Mouse (Mus musculus) adrenal gland, adult 18-20 months (tissue): ENCODE data around the gene Cldn13. TPM values are rescaled to one million over a fixed set of nuclear protein-coding genes. Genes with fewer than 3 reads are reported as not detected.

Experiments used
- DNase-seq, 2 experiments: peaks; one replicate each; pipeline ENCODE4 v3.0.0; 2021 to 2022; ENCODE audit warnings: low spot score in 2 of 2
- total RNA-seq, 2 experiments: library from RNA; stranded (reverse); gene quantifications; 1 replicate in 1 of 2; 2 replicates in 1 of 2; pipeline ENCODE4 v1.2.3; 2021

Cldn13 gene
- total RNA-seq, 2 experiments from 2014 or later = not detected

DNA sequence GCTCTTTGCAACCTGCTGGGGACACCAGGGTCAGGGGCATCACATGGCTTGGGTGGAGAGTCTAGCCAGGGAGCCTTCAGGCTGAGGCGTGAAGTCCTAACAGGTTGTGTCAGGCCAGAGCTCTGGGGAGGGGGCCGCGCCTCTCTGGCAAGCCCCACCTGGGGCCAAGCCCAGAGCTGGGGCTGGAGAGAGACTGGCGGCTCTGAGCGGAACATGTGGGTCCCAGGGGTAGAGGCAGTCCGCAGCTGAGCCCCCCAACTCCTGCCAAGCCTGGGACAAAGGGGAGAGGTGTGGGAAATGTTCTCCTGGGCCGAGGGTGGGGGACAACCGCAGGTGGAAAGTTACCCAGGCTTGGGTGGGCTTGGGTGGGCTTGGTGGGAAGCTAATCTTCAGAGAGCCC, 18.4 kb downstream of the Cldn13 start:
- DNase-seq = no peak

DNA sequence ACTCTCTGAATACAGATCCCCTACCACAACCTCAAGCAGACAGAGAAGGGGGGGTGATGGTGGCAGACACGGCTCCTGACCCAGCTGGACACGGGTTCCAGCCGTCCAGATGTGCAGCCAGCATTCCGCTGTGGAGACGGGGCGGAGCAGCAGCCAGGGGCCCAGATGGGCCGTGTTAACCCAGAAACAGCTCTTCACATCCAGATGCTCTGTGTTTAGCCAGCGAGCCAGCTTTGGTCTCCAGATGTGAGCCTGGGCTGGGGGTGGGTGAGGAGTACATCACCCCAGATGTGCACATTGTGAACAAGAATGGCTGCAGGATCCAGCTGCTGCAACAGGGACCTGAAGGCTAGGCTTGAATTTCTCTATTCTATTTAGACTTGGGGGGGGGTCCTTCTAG, 20.0 kb downstream of the Cldn13 start:
- DNase-seq = no peak

DNA sequence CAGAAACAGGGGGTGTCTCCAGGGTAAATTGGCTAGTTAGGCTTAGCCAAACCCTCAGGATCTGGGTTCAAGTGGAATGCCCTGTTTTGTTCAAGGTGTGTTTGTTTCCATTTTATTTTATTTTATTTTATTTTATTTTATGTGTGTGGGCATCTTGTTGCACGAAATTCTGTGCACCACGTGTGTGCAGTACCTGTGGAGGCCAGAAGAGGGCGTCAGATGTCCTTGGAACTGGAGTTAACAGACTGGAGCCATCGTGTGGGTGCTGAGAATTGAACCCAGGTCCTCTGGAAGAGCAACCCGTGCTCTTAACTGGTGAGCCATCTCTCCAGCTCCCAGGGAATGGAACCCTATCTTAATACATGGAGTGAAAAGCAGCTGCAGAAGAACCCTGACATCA, 22.6 kb downstream of the Cldn13 start:
- DNase-seq = no peak

DNA sequence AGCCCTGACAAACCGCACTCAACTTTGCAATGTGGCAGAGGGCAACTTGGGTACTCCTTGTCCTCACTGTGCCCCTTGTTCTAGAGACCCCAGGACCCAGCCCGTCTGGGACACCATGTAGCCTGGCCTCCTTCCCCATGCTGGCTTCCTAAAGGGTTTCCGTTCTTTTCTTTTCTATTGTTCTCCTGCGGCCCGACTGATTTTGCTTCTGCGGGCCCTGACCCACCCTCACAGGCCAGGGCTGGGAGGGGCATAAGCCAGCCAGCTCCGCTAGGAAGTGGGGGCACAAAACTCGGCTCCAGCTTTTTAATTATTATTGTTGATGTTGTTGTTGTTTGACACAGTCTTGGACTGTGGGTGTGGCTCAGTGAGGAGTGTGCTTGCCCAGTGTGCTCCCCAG, 23.8 kb downstream of the Cldn13 start:
- DNase-seq = no peak

DNA sequence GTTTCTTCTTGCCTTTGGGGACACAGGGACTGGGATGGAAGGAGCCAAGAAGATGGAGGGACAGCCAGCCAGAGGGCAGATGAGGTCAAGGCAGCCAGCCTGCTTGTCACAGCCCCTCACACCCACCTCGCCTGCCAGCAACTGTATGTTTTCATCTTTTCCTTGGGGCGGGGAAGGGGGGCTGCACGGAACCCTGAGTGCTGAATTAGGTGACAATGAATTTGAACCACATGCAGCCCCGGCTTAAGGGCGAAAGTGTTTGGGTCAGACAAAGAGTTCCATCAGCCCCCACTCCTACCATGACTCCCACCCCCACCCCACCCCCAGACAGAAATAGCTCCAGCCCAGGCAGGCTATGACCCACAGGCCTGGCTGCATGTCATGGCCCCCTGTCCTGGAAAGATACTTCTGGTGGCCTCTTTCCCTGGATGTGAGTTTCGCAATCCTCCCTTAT, 24.7 kb downstream of the Cldn13 start:
- DNase-seq = no peak

DNA sequence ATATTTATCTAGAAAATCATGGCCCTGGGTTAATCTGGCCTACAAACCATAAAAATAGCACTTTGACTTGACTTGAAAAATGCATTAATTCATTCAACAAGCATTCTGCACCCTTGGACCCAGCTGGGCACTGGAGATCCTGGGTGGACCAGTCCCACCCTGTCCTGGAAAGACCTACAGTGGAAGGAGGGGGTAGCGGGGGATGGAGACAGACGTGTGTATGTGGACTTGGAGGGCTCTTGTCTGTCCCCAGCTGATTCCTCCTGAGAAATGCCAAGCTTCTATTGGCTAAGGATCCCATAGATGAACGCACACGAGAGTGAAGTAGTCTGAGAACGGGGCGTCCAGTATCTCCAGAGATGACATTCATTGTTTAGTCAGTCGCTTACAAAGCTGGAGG, 26.8 kb downstream of the Cldn13 start:
- no peak for DNase-seq

DNA sequence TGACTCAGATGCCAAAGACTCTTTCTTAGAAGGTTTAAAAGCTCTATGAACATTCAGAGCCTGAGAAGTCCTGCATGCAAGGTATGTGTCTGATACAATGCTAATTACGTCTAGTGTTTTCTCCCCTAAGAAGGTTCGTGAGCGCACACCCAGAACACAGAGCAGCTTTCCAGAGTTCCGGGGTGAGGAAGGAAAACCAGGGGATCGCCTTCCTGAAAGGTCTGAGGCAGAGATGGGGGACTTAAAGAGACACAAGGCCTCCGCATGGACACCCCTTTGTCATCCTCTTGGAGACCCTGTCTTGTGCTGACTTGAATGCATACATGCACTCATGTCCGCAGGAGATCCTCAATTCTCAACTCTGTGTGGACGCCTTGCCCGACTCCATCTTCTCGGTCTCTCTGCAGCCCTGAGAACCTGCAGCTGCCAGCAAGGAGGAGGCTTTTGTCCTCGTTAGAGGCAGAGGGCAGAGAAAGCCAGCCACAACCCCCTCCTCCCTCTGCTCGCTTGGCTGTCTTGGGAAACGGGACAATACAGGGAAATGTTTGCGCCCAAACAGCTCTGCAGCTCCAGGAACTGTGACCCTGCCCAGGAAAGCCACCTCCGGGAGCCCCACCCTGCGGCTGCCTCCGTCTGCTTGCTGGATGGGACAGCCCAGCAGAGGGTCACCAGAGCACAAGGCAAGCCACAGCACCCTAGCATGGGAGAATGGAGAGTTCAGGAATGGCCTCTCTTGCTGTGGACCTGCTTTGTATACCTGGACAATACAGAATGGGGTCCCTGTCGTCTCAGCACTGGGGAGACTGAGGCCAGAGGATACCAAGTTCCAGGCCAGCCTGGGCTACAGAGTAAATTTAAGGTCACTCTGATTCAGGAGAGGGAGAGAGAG, 27.6 kb downstream of the Cldn13 start:
- no peak for DNase-seq

DNA sequence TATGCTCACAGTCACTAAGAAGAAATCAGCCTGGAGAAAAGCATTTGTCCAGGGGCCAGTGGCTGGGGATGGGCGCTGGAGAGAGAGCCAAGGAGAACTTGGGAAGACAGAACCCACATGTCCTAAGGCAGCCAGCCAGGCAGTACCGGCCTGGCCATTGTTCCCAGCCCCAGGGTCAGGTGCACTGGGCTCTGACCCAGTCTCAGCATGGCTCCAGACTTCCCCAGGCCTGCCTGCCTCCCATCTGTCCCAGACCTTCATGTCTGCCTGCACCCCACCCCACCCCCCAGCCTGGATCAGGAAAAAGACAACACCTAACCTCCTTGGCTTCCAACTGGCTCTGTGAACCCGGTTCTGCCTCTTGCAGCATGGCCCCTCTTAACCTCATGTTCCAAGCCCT, 32.2 kb downstream of the Cldn13 start:
- no peak for DNase-seq

DNA sequence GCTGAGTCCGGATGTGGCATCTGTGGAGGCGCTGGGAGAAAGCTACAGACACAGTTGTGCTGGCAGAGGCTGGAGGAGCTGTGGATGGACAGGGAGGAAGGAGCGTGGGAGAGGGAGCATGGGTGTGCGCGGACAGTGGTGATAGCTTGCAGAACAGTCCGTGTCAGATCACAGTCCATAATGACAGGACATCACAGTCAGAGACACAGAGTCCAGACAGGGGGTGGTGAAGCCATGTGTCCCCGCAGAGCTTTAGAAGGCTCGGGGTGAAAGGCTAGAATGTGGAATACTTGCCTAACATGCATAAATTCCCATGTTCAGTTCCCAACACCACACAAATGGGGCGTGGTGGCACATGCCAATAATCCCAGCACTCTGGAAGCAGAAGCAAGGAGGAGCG, 38.5 kb downstream of the Cldn13 start:
- DNase-seq = no peak

DNA sequence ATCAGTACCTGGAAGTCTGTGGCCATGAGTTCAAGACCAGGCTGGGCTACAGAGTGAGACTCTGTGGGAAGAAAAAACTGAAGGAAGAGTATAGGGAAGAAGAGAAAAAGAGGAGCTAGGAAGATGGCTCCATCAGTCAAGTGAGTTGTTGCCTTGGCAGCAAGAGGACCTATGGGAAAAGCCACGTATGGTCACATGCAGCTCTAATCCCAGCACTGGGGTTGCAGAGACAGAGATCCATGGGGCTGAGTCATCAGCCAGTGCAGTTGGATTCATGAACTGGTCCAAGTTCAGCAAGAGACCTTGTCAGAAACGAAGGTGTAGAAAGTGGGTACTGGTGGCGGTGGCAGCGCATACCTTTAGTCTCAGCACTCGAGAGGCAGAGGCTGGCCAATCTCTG, 40.1 kb downstream of the Cldn13 start:
- no peak for DNase-seq

DNA sequence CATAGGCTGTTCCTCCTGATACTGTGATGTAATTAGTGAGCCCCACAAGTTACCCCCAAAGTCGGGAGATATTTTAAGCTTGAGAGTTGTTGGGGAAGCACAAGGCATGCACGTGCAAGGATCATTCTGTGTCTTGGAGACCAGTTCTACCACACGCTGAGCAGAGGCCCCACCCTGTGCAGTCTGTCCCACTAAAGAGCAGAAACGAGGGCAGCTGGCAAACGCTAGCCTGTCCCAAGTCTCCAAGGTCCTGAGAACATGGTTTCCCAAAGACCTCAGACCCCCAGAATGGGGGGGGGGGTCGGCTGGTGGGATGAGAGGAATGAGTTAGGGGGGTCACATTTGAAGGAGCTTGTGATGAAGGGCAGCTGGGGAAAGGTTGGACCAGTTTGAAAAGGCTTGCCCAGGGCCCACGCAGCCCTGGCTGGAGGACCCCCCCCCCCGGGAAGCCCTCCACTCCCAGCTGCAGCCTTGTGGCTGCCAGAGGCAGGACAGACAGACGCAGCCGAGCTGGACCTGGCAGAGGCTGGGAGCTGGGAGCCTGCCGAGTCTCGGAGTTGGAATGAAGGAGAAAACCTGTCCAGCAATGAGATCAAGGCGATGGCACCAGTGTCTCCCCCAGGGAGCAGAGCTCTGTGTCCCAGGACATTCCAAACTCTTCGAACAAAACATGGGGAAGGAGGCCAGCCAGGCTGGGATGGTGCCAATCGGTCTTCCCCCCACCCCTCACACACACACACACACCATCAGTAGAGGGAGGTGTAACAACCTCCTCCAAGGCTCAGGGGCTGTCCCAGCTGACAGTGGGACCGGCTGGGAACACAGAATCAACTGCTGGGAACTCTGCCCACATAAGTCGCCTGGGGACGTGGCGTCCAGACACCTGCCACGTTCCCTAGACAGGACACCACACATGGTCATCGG, 41.1 kb downstream of the Cldn13 start:
- DNase-seq = no peak

DNA sequence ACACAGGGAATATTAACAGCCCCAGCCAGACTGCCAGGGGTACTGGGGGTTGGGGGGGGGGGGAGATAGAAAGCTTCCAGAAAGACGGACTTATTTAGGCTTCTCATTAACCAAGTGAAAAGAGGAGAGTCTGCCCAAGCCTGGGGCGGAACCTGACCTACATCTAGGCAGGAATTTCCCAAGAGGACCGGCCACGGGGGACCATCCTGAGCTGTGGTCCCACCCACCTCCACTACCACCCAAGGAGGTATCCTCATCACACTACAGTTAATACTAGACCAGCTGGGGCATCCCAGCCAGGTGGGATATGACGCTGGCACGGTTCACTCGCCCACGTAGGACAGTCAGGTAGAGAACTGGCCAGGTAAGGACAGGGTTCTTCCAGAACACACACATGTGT, 42.3 kb downstream of the Cldn13 start:
- no peak for DNase-seq

DNA sequence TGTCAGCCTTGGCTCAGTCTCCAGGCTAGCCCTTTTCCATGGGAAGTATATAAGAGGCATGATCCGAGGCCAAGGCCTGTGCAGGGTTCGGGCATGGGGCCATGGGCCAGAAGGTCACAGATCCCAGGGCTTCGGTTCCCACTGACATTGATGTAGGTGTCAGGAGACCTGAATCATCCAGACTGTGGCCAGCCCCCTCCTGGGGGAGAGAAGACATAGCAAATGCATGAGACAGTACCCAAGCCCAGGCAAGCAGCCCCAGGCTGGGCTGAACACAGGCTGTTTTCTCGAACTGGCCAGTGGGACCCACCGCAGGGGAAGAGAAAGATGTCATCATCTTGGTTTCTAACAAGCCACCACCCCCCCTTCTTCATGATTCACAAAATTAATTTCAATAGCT, 42.7 kb downstream of the Cldn13 start:
- DNase-seq = peak in 1 of 2 experiments; percentile 29

DNA sequence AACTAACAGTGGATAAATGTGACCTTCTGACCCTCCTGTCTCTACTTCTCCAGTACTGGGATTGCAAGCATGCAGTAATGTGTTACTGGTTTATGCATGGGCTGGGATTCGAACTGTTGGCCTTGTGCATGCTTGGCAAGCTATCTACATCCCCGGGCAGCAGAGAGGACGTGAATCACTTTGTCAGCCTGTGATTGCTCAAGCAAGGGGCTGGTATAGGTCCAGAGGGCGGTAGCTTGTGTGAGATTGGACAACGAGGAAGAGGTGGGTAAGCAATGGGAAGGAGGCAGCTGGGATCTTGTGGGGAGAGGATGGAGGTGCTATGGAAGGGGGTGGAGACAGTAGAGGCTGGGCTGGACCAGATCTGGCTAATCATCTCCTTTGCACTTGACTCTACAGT, 46.8 kb downstream of the Cldn13 start:
- no peak for DNase-seq

DNA sequence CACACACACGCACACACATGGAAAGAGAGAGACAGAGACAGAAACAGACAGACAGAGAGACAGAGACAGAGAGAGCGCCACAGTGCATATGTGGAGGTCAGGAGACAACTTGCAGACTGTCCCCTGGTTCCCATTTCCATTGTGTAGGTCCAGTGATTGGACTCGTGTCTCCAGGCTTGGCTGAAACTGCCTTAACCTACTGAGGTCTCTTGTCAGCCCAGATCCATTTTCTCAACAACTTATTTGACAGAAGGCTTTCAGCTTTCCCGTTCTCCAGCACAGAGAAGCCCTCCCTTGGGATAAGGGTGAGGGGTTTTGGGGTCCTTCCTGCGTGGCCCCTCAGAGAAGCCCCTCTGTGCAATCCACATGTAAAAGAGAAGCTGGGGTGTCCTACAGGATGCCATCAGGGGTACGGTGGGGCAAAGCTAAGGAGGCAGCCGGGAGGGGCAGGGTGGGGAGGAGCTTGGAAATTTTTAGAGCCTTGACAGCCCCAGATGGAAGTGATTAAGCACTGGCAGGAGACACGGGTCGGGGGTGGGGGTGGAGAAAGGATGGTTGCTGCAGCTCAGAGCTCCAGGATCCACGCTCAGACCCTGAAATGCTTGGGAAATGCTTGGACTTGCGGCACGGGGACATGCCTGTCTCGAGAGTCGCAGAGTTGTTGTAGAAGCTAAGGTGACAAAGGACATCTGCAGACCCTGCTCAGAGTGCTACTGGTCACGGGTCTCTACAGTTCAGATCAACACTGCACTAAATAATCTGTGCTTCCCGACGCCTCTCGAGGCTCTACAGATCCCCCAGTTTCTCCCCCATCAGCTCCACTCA, 47.8 kb downstream of the Cldn13 start:
- no peak for DNase-seq

DNA sequence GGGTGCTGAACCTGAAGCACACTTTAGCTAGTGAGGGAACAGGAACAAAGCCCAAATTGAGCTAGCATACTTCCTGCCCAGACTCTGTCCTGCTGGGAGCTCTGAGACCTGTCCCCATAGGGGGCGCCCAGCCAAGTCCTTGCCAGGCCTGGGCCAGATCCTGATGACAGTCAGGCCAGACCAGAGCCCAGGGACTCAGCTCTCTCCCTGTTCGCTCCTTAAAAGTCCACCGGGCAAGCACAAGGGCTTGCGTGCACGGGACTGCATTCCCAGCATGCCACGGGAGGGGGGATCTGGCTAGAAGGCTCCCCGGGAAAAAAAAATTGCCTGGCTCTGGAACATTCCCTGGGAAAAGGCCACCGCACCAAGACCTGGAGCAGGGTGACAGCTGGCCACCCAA, 50.2 kb downstream of the Cldn13 start:
- peak in 1 of 2 experiments; percentile 34 for DNase-seq

Other genes with a start within 250 kb of the Cldn13 start
- 10 to 100 TPM; 20.2 to 21.9 TPM for gene Limk1, start 226.9 kb downstream of the Cldn13 start, total RNA-seq
- 10 to 100 TPM in 1 of 2 experiments, 1 to 10 TPM in 1; 9.0 to 18.1 TPM for gene Eln, start 168.2 kb downstream of the Cldn13 start, total RNA-seq
- not detected for gene Tmem270, start 8.8 kb downstream of the Cldn13 start, total RNA-seq
- 10 to 100 TPM; 23.1 to 23.6 TPM for gene Mettl27, start 16.8 kb upstream of the Cldn13 start, total RNA-seq
- gene Cldn4, start 31.4 kb upstream of the Cldn13 start, total RNA-seq = not detected
- under 1 TPM; 0.50 to 0.54 TPM for gene Cldn3, start 70.7 kb upstream of the Cldn13 start, total RNA-seq
- gene Abhd11, start 93.6 kb upstream of the Cldn13 start, total RNA-seq = 10 to 100 TPM; 52.3 to 59.7 TPM
- gene Stx1a, start 108.0 kb upstream of the Cldn13 start, total RNA-seq = 1 to 10 TPM; 6.0 to 7.2 TPM
- 10 to 100 TPM; 25.8 to 30.3 TPM for gene Dnajc30, start 148.7 kb upstream of the Cldn13 start, total RNA-seq
- 10 to 100 TPM; 45.7 to 55.0 TPM for gene Bud23, start 149.4 kb upstream of the Cldn13 start, total RNA-seq
- 1 to 10 TPM; 1.9 to 2.5 TPM for gene Vps37d, start 162.7 kb upstream of the Cldn13 start, total RNA-seq
- 100 to 1,000 TPM in 1 of 2 experiments, 10 to 100 TPM in 1; 67.0 to 169 TPM for gene Mlxipl, start 174.4 kb upstream of the Cldn13 start, total RNA-seq
- 10 to 100 TPM; 20.6 to 29.5 TPM for gene Tbl2, start 234.1 kb upstream of the Cldn13 start, total RNA-seq